Mouse (Mus musculus): ENCODE results near the gene A030003K21Rik. TPM values are rescaled to one million over a fixed set of nuclear protein-coding genes. Genes with fewer than 3 reads are reported as not detected.
"Not testable (repeated sequence)": the region's sequence is repeated elsewhere in the genome, so short reads cannot be mapped to it uniquely, and the experiment has no call there.

The A030003K21Rik gene
- polyA plus RNA-seq, 1 experiment = not detected

DNA sequence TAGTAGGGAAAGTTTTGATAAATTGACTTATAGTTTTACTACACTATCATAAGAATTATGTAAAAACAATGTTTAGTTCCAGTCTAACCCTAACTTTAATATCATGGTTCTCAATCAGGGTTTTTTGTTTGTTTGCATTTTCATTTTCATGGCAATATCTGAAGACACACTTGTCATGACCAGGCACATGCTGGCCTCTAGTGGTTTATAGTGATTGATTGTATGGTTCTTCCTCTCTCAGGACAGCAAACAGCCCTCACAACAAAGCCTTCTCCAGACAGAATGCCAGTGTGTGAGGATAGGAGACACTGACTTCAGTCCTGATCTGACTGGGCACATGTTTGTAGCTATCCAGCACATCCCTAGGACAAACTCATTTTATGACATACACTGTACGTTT is 30.1 kb upstream of the A030003K21Rik start:
- no peak for TF ChIP-seq POLR2A (IDR thresholded peaks at IDR 0.05; ENCODE audit: insufficient read depth, low read depth, low read length)
- no peak for TF ChIP-seq CTCF (IDR thresholded peaks at IDR 0.05; ENCODE audit: insufficient read depth, low read depth, low read length)
- no peak overlapping the region for H3K27ac ChIP-seq (ENCODE audit: insufficient read depth, low read depth, low read length)
- no peaks in the 10 kb centered on the region for H3K4me1 ChIP-seq (ENCODE audit: control insufficient read depth, insufficient read depth, low read length)
- WGBS = 95% methylated on average over 1 of the region's 1 CpGs
- no peak overlapping the region for H3K4me3 ChIP-seq (ENCODE audit: insufficient read depth, low read depth, low read length)

DNA sequence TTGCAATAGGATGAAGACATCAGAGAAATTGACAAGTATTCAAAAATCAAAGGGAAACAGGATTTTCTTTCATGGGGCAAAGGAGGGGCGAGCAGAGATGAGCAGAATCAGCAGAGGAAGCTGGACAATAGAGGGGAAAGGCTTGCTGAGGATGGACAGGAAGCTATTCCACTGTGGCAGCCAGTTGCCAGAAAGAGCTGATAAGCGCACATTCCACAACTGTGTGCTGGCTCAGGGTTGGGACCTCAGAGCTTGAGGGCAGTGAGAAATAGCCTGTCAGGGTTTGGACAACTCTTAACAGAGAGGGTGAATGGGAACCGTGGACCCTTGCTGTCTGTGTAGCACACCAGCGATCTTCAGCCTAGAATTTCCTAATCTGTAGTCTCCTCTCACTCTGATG is 28.9 kb upstream of the A030003K21Rik start:
- TF ChIP-seq POLR2A (IDR thresholded peaks at IDR 0.05; ENCODE audit: insufficient read depth, low read depth, low read length) (no peak), CTCF (IDR thresholded peaks at IDR 0.05; ENCODE audit: insufficient read depth, low read depth, low read length) (no peak)
- no peak overlapping the region for H3K4me3 ChIP-seq (ENCODE audit: insufficient read depth, low read depth, low read length)
- WGBS = 66% methylated on average over 4 of the region's 4 CpGs
- H3K27ac ChIP-seq (ENCODE audit: insufficient read depth, low read depth, low read length) = no peak overlapping the region
- no peaks in the 10 kb centered on the region for H3K4me1 ChIP-seq (ENCODE audit: control insufficient read depth, insufficient read depth, low read length)

GRCm38 (mm10) chr1:82966413-82966812 is 23.2 kb upstream of the A030003K21Rik start:
- no peak overlapping the region for H3K4me3 ChIP-seq (ENCODE audit: insufficient read depth, low read depth, low read length)
- WGBS = 75% methylated on average over 3 of the region's 3 CpGs
- H3K4me1 ChIP-seq (ENCODE audit: control insufficient read depth, insufficient read depth, low read length) = no peaks in the 10 kb centered on the region
- no peak overlapping the region for H3K27ac ChIP-seq (ENCODE audit: insufficient read depth, low read depth, low read length)
- TF ChIP-seq POLR2A (IDR thresholded peaks at IDR 0.05; ENCODE audit: insufficient read depth, low read depth, low read length) = no peak
- no peak for TF ChIP-seq CTCF (IDR thresholded peaks at IDR 0.05; ENCODE audit: insufficient read depth, low read depth, low read length)

- no peaks in the 10 kb centered on the region for H3K4me1 ChIP-seq (ENCODE audit: control insufficient read depth, insufficient read depth, low read length)
- H3K4me3 ChIP-seq (ENCODE audit: insufficient read depth, low read depth, low read length) = no peak within 1 kb of the TSS
- H3K27ac ChIP-seq (ENCODE audit: insufficient read depth, low read depth, low read length) = no peak within 1 kb of the TSS
- TF ChIP-seq CTCF (IDR thresholded peaks at IDR 0.05; ENCODE audit: insufficient read depth, low read depth, low read length) = no peak
- TF ChIP-seq POLR2A (IDR thresholded peaks at IDR 0.05; ENCODE audit: insufficient read depth, low read depth, low read length) = no peak
- WGBS = 91% methylated on average over 11 of the region's 11 CpGs
Observed at GRCm38 (mm10) chr1:82959870-82960385, 16.7 kb upstream of the A030003K21Rik start, which contains the start of gene Gm47955. Gene Gm47955, plus strand, starts transcription at chr1:82960286.

- not testable (repeated sequence) for H3K4me1 ChIP-seq (ENCODE audit: control insufficient read depth, insufficient read depth, low read length); H3K4me3 ChIP-seq (ENCODE audit: insufficient read depth, low read depth, low read length); H3K27ac ChIP-seq (ENCODE audit: insufficient read depth, low read depth, low read length)
Observed at GRCm38 (mm10) chr1:82955913-82956312, 12.7 kb upstream of the A030003K21Rik start, which contains the start of gene Gm7544. Gene Gm7544, minus strand, starts transcription at chr1:82956013.

GRCm38 (mm10) chr1:82948601-82949000 is 5.4 kb upstream of the A030003K21Rik start:
- Histone ChIP-seq H3K4me3 (ENCODE audit: insufficient read depth, low read depth, low read length) (no peak overlapping the region), H3K4me1 (ENCODE audit: control insufficient read depth, insufficient read depth, low read length) (no peaks in the 10 kb centered on the region), H3K27ac (ENCODE audit: insufficient read depth, low read depth, low read length) (no peak overlapping the region)
- no peak for TF ChIP-seq CTCF (IDR thresholded peaks at IDR 0.05; ENCODE audit: insufficient read depth, low read depth, low read length)
- no peak for TF ChIP-seq POLR2A (IDR thresholded peaks at IDR 0.05; ENCODE audit: insufficient read depth, low read depth, low read length)
- 88% methylated on average over 2 of the region's 2 CpGs for WGBS

DNA sequence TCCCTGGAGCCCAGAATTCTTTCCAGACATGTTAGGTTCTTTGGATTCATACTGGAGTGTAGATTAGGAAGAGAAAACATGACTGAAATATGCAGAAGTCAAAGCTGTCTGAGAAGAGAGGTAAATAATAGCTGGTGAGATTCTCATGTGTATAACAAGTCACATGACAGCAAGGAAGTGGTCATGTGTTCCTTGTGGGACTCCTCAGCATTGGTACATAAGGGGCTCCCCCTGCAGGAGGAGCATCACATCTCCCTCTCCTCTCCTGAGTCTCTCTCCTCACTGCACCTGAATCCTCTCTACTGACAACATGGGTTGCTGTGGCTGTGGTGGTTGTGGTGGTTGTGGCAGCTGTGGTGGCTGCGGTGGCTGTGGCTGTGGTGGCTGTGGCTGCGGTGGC is 2.8 kb upstream of the A030003K21Rik start:
- WGBS = 90% methylated on average over 2 of the region's 2 CpGs
- not testable (repeated sequence) for H3K4me3 ChIP-seq (ENCODE audit: insufficient read depth, low read depth, low read length); H3K4me1 ChIP-seq (ENCODE audit: control insufficient read depth, insufficient read depth, low read length); H3K27ac ChIP-seq (ENCODE audit: insufficient read depth, low read depth, low read length)

- not testable (repeated sequence) for H3K4me1 ChIP-seq (ENCODE audit: control insufficient read depth, insufficient read depth, low read length); H3K27ac ChIP-seq (ENCODE audit: insufficient read depth, low read depth, low read length); H3K4me3 ChIP-seq (ENCODE audit: insufficient read depth, low read depth, low read length)
- 93% methylated on average over 2 of the region's 2 CpGs for WGBS
Observed at GRCm38 (mm10) chr1:82942505-82942904, 683 bp downstream of the A030003K21Rik start.

DNA sequence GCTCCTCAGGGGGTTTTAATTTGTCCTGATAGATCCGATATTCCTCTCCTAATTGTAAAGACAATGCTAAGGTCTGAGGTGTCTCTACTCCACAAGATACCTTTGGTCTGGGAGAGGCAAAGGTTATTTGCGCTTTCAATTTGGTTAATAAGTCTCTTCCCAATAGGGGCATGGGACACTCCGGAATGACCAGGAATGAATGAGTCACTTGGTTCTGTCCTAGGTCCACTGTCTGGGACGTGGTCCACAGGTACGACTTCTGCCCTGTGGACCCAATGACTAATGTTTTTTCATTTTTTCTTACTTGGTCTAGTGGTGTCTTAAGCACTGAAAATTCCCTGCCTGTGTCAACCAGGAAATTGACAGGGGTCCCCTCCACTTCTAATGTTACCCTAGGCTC is 4.5 kb downstream of the A030003K21Rik start:
- Histone ChIP-seq H3K4me3 (ENCODE audit: insufficient read depth, low read depth, low read length) (no peak overlapping the region), H3K27ac (ENCODE audit: insufficient read depth, low read depth, low read length) (no peak overlapping the region), H3K4me1 (ENCODE audit: control insufficient read depth, insufficient read depth, low read length) (no peaks in the 10 kb centered on the region)
- TF ChIP-seq CTCF (IDR thresholded peaks at IDR 0.05; ENCODE audit: insufficient read depth, low read depth, low read length) = no peak
- TF ChIP-seq POLR2A (IDR thresholded peaks at IDR 0.05; ENCODE audit: insufficient read depth, low read depth, low read length) = no peak
- WGBS = 95% methylated on average over 5 of the region's 5 CpGs

GRCm38 (mm10) chr1:82931326-82931725 is 11.9 kb downstream of the A030003K21Rik start, which contains the start of gene Gm6217:
Gene Gm6217, minus strand, starts transcription at chr1:82931399.
- not testable (repeated sequence) for H3K27ac ChIP-seq (ENCODE audit: insufficient read depth, low read depth, low read length); H3K4me3 ChIP-seq (ENCODE audit: insufficient read depth, low read depth, low read length); H3K4me1 ChIP-seq (ENCODE audit: control insufficient read depth, insufficient read depth, low read length)
- no CpG with 5 or more reads among the region's 6 CpGs for WGBS

GRCm38 (mm10) chr1:82930558-82930957 is 12.6 kb downstream of the A030003K21Rik start:
- H3K27ac ChIP-seq (ENCODE audit: insufficient read depth, low read depth, low read length) = not testable (repeated sequence)
- 87% methylated on average over 3 of the region's 3 CpGs for WGBS

More at GRCm38 (mm10) chr1:82930558-82930957, 12.6 kb downstream of the A030003K21Rik start:
- not testable (repeated sequence) for H3K4me3 ChIP-seq (ENCODE audit: insufficient read depth, low read depth, low read length); H3K4me1 ChIP-seq (ENCODE audit: control insufficient read depth, insufficient read depth, low read length)
